Mouse (Mus musculus): ENCODE data around the gene Themis3.
A peak's percentile ranks its signal among the peaks of the same experiment; 100 is the strongest.
"Not testable (repeated sequence)": the region's sequence is repeated elsewhere in the genome, so short reads cannot be mapped to it uniquely, and the experiment has no call there.

Gene Themis3

GRCm38 (mm10) chr17:66552690-66553089 is 41.7 kb downstream of the Themis3 start:
- DNase-seq: no peak

- DNase-seq: no peak
These were observed 43.9 kb downstream of the Themis3 start for GRCm38 (mm10) chr17:66550486-66550885.

GRCm38 (mm10) chr17:66532285-66532684 is 62.1 kb downstream of the Themis3 start:
- no peak for DNase-seq

- no peak for DNase-seq
These were observed 71.0 kb downstream of the Themis3 start for GRCm38 (mm10) chr17:66523396-66523795.

- DNase-seq: not testable (repeated sequence)
These were observed 71.8 kb downstream of the Themis3 start for GRCm38 (mm10) chr17:66522631-66523030.

GRCm38 (mm10) chr17:66519554-66520553 is 74.6 kb downstream of the Themis3 start, which contains the start of gene Rab12:
Gene Rab12, minus strand, starts transcription at chr17:66519729.
- peak; percentile 85 to 93 for DNase-seq

- peak; percentile 21 to 52 for DNase-seq
These were observed 75.4 kb downstream of the Themis3 start for GRCm38 (mm10) chr17:66518877-66519553.

- no peak for DNase-seq
These were observed 77.5 kb downstream of the Themis3 start for GRCm38 (mm10) chr17:66516953-66517352.

GRCm38 (mm10) chr17:66514288-66514995 is 80.0 kb downstream of the Themis3 start:
- DNase-seq: no peak

- DNase-seq: no peak
These were observed 82.0 kb downstream of the Themis3 start for GRCm38 (mm10) chr17:66512202-66512956.

GRCm38 (mm10) chr17:66510221-66510683 is 84.2 kb downstream of the Themis3 start:
- DNase-seq: peak; percentile 42 to 52

GRCm38 (mm10) chr17:66507049-66507954 is 87.1 kb downstream of the Themis3 start:
- DNase-seq: peak in 1 of 2 experiments; percentile 48

- peak in 1 of 2 experiments; percentile 30 for DNase-seq
These were observed 89.5 kb downstream of the Themis3 start for GRCm38 (mm10) chr17:66504964-66505363.
